Mouse (Mus musculus): ENCODE results near the gene Vmn1r9. TPM values are rescaled to one million over a fixed set of nuclear protein-coding genes. Genes with fewer than 3 reads are reported as not detected.

The Vmn1r9 gene
- total and polyA plus RNA-seq, 3 experiments: not detected

DNA sequence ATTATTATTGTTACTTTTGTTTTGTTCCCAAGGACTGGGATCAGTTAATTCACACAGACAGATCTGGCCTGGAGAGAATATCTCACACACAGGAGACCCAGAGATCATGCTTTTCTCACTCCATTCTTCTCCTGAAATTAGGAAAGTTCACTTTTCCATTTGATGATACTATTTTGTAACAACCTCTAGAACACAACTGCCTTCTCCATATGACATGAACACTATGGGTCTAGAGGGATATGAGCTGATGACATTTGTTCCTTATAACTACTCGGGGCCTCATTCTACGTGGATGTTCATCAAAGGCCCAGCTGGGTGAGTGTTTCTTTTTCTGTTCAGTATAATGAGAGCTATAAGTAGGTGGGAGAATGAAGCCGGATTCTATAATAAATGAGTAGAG lies 42.6 kb downstream of the Vmn1r9 start, which contains the start of gene Vmn1r10:
Vmn1r10 (plus strand) TSS at position 301 of the 400 bp plus-strand sequence.
- Histone ChIP-seq H3K36me3 (ENCODE audit: control insufficient read depth in 1 of 2, insufficient read depth in 2 of 2, low read length in 2 of 2) (no peaks in the 10 kb centered on the region), H3K9me3 (replicated peaks; ENCODE audit: insufficient read depth, low read length) (no peaks in the 10 kb centered on the region), H3K4me3 (ENCODE audit: control insufficient read depth in 1 of 2, insufficient read depth in 1 of 2, low read depth in 2 of 2, low read length in 2 of 2) (no peak within 1 kb of the TSS), H3K27me3 (ENCODE audit: control insufficient read depth in 1 of 2, insufficient read depth in 2 of 2, low read length in 2 of 2) (no peaks in the 10 kb centered on the region), H3K27ac (ENCODE audit: control insufficient read depth, low read depth, low read length) (no peak within 1 kb of the TSS), H3K4me1 (ENCODE audit: control insufficient read depth in 1 of 2, insufficient read depth in 2 of 2, low read length in 2 of 2) (no peaks in the 10 kb centered on the region), H3K9ac (ENCODE audit: control insufficient read depth, low read depth, low read length, poor library complexity, severe bottlenecking) (no peak within 1 kb of the TSS), H3K79me2 (ENCODE audit: control insufficient read depth, insufficient read depth, low read length, poor library complexity) (no peaks in the 10 kb centered on the region)
- no peak for DNase-seq (ENCODE audit: low read depth, low spot score)
- TF ChIP-seq RCOR1 (IDR thresholded peaks at IDR 0.05; ENCODE audit: low read depth, low read length) (no peak), MAX (IDR thresholded peaks at IDR 0.05; ENCODE audit: low read length) (no peak), CHD1 (IDR thresholded peaks at IDR 0.05; ENCODE audit: low read depth, low read length) (no peak), TCF12 (IDR thresholded peaks at IDR 0.05; ENCODE audit: low read depth, low read length) (no peak), NELFE (IDR thresholded peaks at IDR 0.05; ENCODE audit: low read depth, low read length) (no peak), JUND (IDR thresholded peaks at IDR 0.05; ENCODE audit: low read depth, low read length) (no peak), BHLHE40 (IDR thresholded peaks at IDR 0.05; ENCODE audit: borderline replicate concordance, low read depth, low read length) (no peak), ZMIZ1 (IDR thresholded peaks at IDR 0.05; ENCODE audit: low read depth, low read length) (no peak), CTCF (IDR thresholded peaks at IDR 0.05 in 2 of 3, conservative IDR thresholded peaks at IDR 0.05 in 1 of 3; ENCODE audit: control insufficient read depth in 1 of 3, insufficient read depth in 1 of 3, low read depth in 2 of 3, low read length in 3 of 3, poor library complexity in 1 of 3, severe bottlenecking in 1 of 3) (no peak), MEF2A (IDR thresholded peaks at IDR 0.05; ENCODE audit: extremely low read depth, insufficient replicate concordance, low read depth, low read length, poor library complexity, severe bottlenecking) (no peak), USF1 (IDR thresholded peaks at IDR 0.05; ENCODE audit: low read depth, low read length) (no peak), MYB (IDR thresholded peaks at IDR 0.05; ENCODE audit: low read depth, low read length) (no peak)

Other genes with a start within 250 kb of the Vmn1r9 start
- 2.5 and 3.0 TPM in 2 replicates for gene Fkbp9, start 234.7 kb upstream of the Vmn1r9 start, total RNA-seq (2012; rRNA removed)
- gene Fkbp9, start 234.7 kb upstream of the Vmn1r9 start, polyA plus RNA-seq (2012; ENCODE audit: insufficient read depth in 1 of 2, insufficient read length in 2 of 2, low read depth in 1 of 2, low replicate concordance in 2 of 2, missing spikeins in 1 of 2): 10 to 100 TPM in 1 of 2 experiments, not detected in 1; 19.5 TPM
- gene Nt5c3, start 142.9 kb upstream of the Vmn1r9 start, total RNA-seq (2012; rRNA removed): 59.2 and 65.0 TPM in 2 replicates
- gene Nt5c3, start 142.9 kb upstream of the Vmn1r9 start, polyA plus RNA-seq (2012; ENCODE audit: insufficient read depth in 1 of 2, insufficient read length in 2 of 2, low read depth in 1 of 2, low replicate concordance in 2 of 2, missing spikeins in 1 of 2): 10 to 100 TPM in 1 of 2 experiments, not detected in 1; 71.1 TPM
- 0.26 and 0.27 TPM in 2 replicates for gene Vmn1r4, start 142.8 kb upstream of the Vmn1r9 start, total RNA-seq (2012; rRNA removed)
- under 1 TPM in 1 of 2 experiments, not detected in 1; 0.21 TPM for gene Vmn1r4, start 142.8 kb upstream of the Vmn1r9 start, polyA plus RNA-seq (2012; ENCODE audit: insufficient read depth in 1 of 2, insufficient read length in 2 of 2, low read depth in 1 of 2, low replicate concordance in 2 of 2, missing spikeins in 1 of 2)
- not detected in 2 replicates for gene Vmn1r5, start 96.5 kb upstream of the Vmn1r9 start, total RNA-seq (2012; rRNA removed)
- not detected for gene Vmn1r5, start 96.5 kb upstream of the Vmn1r9 start, polyA plus RNA-seq (2012; ENCODE audit: insufficient read depth in 1 of 2, insufficient read length in 2 of 2, low read depth in 1 of 2, low replicate concordance in 2 of 2, missing spikeins in 1 of 2)
- not detected in 2 replicates for gene Vmn1r6, start 69.5 kb upstream of the Vmn1r9 start, total RNA-seq (2012; rRNA removed)
- under 1 TPM in 1 of 2 experiments, not detected in 1; 0.01 TPM for gene Vmn1r6, start 69.5 kb upstream of the Vmn1r9 start, polyA plus RNA-seq (2012; ENCODE audit: insufficient read depth in 1 of 2, insufficient read length in 2 of 2, low read depth in 1 of 2, low replicate concordance in 2 of 2, missing spikeins in 1 of 2)
- not detected in 2 replicates for gene Vmn1r7, start 41.5 kb upstream of the Vmn1r9 start, total RNA-seq (2012; rRNA removed)
- gene Vmn1r7, start 41.5 kb upstream of the Vmn1r9 start, polyA plus RNA-seq (2012; ENCODE audit: insufficient read depth in 1 of 2, insufficient read length in 2 of 2, low read depth in 1 of 2, low replicate concordance in 2 of 2, missing spikeins in 1 of 2): not detected
- not detected in 2 replicates for gene Vmn1r8, start 34.5 kb upstream of the Vmn1r9 start, total RNA-seq (2012; rRNA removed)
- gene Vmn1r8, start 34.5 kb upstream of the Vmn1r9 start, polyA plus RNA-seq (2012; ENCODE audit: insufficient read depth in 1 of 2, insufficient read length in 2 of 2, low read depth in 1 of 2, low replicate concordance in 2 of 2, missing spikeins in 1 of 2): not detected
- not detected in 2 replicates for gene Vmn1r10, start 42.7 kb downstream of the Vmn1r9 start, total RNA-seq (2012; rRNA removed)
- gene Vmn1r10, start 42.7 kb downstream of the Vmn1r9 start, polyA plus RNA-seq (2012; ENCODE audit: insufficient read depth in 1 of 2, insufficient read length in 2 of 2, low read depth in 1 of 2, low replicate concordance in 2 of 2, missing spikeins in 1 of 2): not detected
- not detected in 2 replicates for gene Vmn1r11, start 66.7 kb downstream of the Vmn1r9 start, total RNA-seq (2012; rRNA removed)
- gene Vmn1r11, start 66.7 kb downstream of the Vmn1r9 start, polyA plus RNA-seq (2012; ENCODE audit: insufficient read depth in 1 of 2, insufficient read length in 2 of 2, low read depth in 1 of 2, low replicate concordance in 2 of 2, missing spikeins in 1 of 2): not detected
- gene Vmn1r12, start 90.1 kb downstream of the Vmn1r9 start, total RNA-seq (2012; rRNA removed): not detected in 2 replicates
- not detected for gene Vmn1r12, start 90.1 kb downstream of the Vmn1r9 start, polyA plus RNA-seq (2012; ENCODE audit: insufficient read depth in 1 of 2, insufficient read length in 2 of 2, low read depth in 1 of 2, low replicate concordance in 2 of 2, missing spikeins in 1 of 2)
- gene Vmn1r13, start 136.5 kb downstream of the Vmn1r9 start, total RNA-seq (2012; rRNA removed): not detected in 2 replicates
- gene Vmn1r13, start 136.5 kb downstream of the Vmn1r9 start, polyA plus RNA-seq (2012; ENCODE audit: insufficient read depth in 1 of 2, insufficient read length in 2 of 2, low read depth in 1 of 2, low replicate concordance in 2 of 2, missing spikeins in 1 of 2): under 1 TPM in 1 of 2 experiments, not detected in 1; 0.06 TPM
- not detected in 2 replicates for gene Vmn1r14, start 164.9 kb downstream of the Vmn1r9 start, total RNA-seq (2012; rRNA removed)
- not detected for gene Vmn1r14, start 164.9 kb downstream of the Vmn1r9 start, polyA plus RNA-seq (2012; ENCODE audit: insufficient read depth in 1 of 2, insufficient read length in 2 of 2, low read depth in 1 of 2, low replicate concordance in 2 of 2, missing spikeins in 1 of 2)
- not detected in 2 replicates for gene Vmn1r15, start 191.2 kb downstream of the Vmn1r9 start, total RNA-seq (2012; rRNA removed)
- gene Vmn1r15, start 191.2 kb downstream of the Vmn1r9 start, polyA plus RNA-seq (2012; ENCODE audit: insufficient read depth in 1 of 2, insufficient read length in 2 of 2, low read depth in 1 of 2, low replicate concordance in 2 of 2, missing spikeins in 1 of 2): under 1 TPM in 1 of 2 experiments, not detected in 1; 0.77 TPM

Data from MEL (cell line).